Mouse (Mus musculus): ENCODE data around the gene Creg2.

DNA sequence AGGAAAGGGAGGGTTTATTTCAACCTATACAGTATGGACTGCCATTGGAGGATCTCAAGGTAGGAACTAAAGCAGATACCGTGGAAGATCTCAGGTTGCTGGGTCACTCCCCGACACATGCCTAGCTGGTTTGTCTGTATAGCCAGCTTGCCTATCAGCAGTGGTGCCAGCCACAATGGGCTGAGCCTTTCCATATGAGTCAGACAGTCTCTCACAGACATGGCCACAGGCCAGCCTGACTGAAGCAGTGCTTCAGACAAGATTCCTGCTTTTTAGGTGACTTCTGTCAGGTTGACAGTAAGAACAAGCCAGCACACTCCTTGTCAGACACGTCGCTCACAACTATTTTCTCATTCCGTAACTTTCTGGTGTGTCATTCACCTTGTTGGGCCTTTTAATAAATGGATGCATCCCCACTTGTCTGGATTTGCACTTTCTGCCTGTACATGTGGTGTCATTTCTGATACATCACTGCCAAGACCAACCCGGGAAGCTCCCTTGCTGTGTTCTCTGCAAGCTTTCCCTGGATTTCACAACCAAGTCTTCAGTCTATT is 5.8 kb upstream of the Creg2 start:
- no peak for TF ChIP-seq E2F4 (IDR thresholded peaks at IDR 0.05; ENCODE audit: insufficient read depth)
- no peak for TF ChIP-seq MAX (IDR thresholded peaks at IDR 0.05; ENCODE audit: low read depth)
- no peak for TF ChIP-seq POLR2AphosphoS2 (IDR thresholded peaks at IDR 0.05; ENCODE audit: insufficient read length, low read depth)
- TF ChIP-seq POLR2A (IDR thresholded peaks at IDR 0.05; ENCODE audit: insufficient read length, low read depth): no peak
- TF ChIP-seq SRF (IDR thresholded peaks at IDR 0.05; ENCODE audit: control insufficient read depth, insufficient read length, low read depth): no peak
- TF ChIP-seq USF1 (IDR thresholded peaks at IDR 0.05; ENCODE audit: low read depth): no peak
- no peak for TF ChIP-seq MYOD1 (IDR thresholded peaks at IDR 0.05; ENCODE audit: control insufficient read depth in 1 of 3, insufficient read length in 2 of 3, low read depth in 2 of 3)
- no peak for TF ChIP-seq MYOG (IDR thresholded peaks at IDR 0.05; ENCODE audit: control insufficient read depth in 1 of 3, insufficient read depth in 1 of 3, insufficient read length in 2 of 3, low read depth in 2 of 3)
